Mouse (Mus musculus): ENCODE measurements at regions not wholly inside any gene's neighbourhood (a gene's known extent, or its start where the extent isn't known, plus 50 kb on each side); places are given as distances from the start of the nearest gene placed in this dataset.

DNA sequence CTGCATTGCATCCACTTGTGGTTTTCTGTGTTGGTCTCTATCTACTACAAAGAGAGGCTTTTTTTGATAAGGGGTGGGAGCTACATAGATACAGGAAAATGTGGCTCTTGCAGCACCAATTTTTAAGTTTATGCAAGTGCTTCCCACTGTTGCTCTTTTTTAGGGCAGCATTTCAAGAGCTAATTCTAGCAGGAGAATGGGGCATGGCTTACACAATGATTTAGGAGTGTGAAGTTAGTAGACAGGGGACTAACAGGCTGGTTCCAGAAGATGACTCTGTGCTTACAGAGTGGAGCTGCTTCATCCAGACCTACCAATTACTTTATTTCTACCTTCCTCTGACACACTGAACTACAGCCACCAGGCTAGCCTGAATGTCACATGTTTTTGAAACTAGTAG lies 125.9 kb upstream of the Nxpe4 start:
- no peak for DNase-seq
- no peak for TF ChIP-seq CTCF (IDR thresholded peaks at IDR 0.05; ENCODE audit: low read depth)
- H3K27ac ChIP-seq (ENCODE audit: low read depth, low read length), result no peak overlapping the region
- no peaks in the 10 kb centered on the region for H3K4me1 ChIP-seq (ENCODE audit: insufficient read depth)
- H3K9me3 ChIP-seq (ENCODE audit: low read length), result no peaks in the 10 kb centered on the region
- H3K27me3 ChIP-seq (ENCODE audit: insufficient read depth, low read length), result no peaks in the 10 kb centered on the region
- no peak overlapping the region for H3K9ac ChIP-seq
- no peaks in the 10 kb centered on the region for H3K36me3 ChIP-seq (ENCODE audit: insufficient read depth)
- H3K4me2 ChIP-seq (ENCODE audit: low read depth), result no peak overlapping the region
- ATAC-seq, result no peak
- no peak overlapping the region for H3K4me3 ChIP-seq (ENCODE audit: low read depth, low read length)

DNA sequence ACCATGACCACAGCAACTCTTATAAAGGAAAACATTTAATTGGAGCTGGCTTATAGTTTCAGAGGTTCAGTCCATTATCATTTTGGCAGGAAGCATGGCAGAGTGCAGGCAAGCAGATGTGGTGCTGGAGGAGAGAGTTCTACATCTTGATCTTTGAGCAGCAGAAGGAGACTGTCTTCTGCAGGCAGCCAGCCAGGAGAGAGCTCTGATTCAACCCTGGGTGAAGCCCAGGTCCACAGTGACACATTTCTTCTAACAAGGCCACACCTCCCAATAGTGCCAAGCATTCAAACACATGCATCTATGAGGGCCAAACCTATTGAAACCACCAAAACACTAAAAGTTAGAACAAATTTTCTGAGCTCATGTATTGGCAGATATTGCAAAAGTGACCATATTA lies 117.0 kb upstream of the Nxpe4 start:
- Histone ChIP-seq H3K9me3 (ENCODE audit: low read length) (no peaks in the 10 kb centered on the region), H3K4me1 (ENCODE audit: insufficient read depth) (no peaks in the 10 kb centered on the region), H3K4me2 (ENCODE audit: low read depth) (no peak overlapping the region), H3K4me3 (ENCODE audit: low read depth, low read length) (no peak overlapping the region), H3K27ac (ENCODE audit: low read depth, low read length) (no peak overlapping the region), H3K9ac (no peak overlapping the region), H3K36me3 (ENCODE audit: insufficient read depth) (no peaks in the 10 kb centered on the region), H3K27me3 (ENCODE audit: insufficient read depth, low read length) (no peaks in the 10 kb centered on the region)
- TF ChIP-seq CTCF (IDR thresholded peaks at IDR 0.05; ENCODE audit: low read depth), result no peak
- DNase-seq (no peak), ATAC-seq (no peak)

DNA sequence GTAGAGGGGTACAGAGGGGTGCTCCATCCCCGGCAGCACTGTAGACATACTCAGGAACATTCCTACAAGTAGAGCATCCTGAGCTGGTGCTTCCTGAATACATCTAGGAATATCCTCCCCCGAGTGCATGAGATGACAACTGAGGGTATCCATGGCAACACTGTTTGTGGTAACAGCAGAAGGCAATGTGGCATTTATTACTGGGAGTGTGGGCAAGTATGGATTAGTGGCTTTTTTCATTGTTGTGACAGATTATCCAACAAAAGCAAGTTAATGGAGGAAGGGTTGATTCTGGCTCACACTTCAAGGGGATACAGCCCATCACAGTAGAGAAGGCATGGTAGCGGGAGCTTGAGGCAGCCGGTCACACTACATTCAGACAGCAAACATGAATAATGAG lies 114.0 kb upstream of the Nxpe4 start:
- Histone ChIP-seq H3K9me3 (ENCODE audit: low read length) (no peaks in the 10 kb centered on the region), H3K27ac (ENCODE audit: low read depth, low read length) (no peak overlapping the region), H3K4me3 (ENCODE audit: low read depth, low read length) (no peak overlapping the region), H3K27me3 (ENCODE audit: insufficient read depth, low read length) (no peaks in the 10 kb centered on the region), H3K4me2 (ENCODE audit: low read depth) (no peak overlapping the region), H3K36me3 (ENCODE audit: insufficient read depth) (no peaks in the 10 kb centered on the region), H3K9ac (no peak overlapping the region), H3K4me1 (ENCODE audit: insufficient read depth) (no peaks in the 10 kb centered on the region)
- 35% methylated on average over 4 of the region's 4 CpGs for WGBS
- TF ChIP-seq CTCF (IDR thresholded peaks at IDR 0.05; ENCODE audit: low read depth), result no peak
- ATAC-seq (no peak; the same call in none of the 2 replicates), DNase-seq (peak; percentile 38)

DNA sequence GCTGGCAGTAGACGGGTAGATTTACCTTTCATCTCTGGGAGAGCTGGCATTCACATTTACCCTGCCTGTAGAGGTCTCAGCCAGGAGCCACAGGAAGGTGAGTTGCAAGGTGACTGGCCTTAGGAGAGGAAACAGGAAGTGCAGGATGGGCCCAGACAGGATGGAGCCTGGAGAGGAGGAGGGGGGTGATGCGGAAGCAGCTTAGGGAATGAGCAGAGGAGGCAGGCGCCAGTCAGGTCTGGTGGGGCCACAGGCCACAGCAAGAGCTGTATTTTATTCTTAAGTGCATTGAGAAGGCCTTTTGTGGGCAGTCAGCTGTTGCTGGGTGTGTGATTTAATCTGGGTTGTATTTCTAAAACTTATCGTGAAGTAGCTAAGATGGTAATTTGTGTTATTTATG lies 108.2 kb upstream of the Nxpe4 start:
- Histone ChIP-seq H3K36me3 (ENCODE audit: insufficient read depth) (no peaks in the 10 kb centered on the region), H3K4me3 (ENCODE audit: low read depth, low read length) (no peak overlapping the region), H3K27ac (ENCODE audit: low read depth, low read length) (no peak overlapping the region), H3K27me3 (ENCODE audit: insufficient read depth, low read length) (no peaks in the 10 kb centered on the region), H3K4me2 (ENCODE audit: low read depth) (no peak overlapping the region), H3K9me3 (ENCODE audit: low read length) (no peaks in the 10 kb centered on the region), H3K9ac (no peak overlapping the region), H3K4me1 (ENCODE audit: insufficient read depth) (no peaks in the 10 kb centered on the region)
- ATAC-seq (no peak), DNase-seq (no peak)
- whole genome bisulfite sequencing, result 75% methylated on average over 4 of the region's 4 CpGs
- TF ChIP-seq CTCF (IDR thresholded peaks at IDR 0.05; ENCODE audit: low read depth), result no peak

DNA sequence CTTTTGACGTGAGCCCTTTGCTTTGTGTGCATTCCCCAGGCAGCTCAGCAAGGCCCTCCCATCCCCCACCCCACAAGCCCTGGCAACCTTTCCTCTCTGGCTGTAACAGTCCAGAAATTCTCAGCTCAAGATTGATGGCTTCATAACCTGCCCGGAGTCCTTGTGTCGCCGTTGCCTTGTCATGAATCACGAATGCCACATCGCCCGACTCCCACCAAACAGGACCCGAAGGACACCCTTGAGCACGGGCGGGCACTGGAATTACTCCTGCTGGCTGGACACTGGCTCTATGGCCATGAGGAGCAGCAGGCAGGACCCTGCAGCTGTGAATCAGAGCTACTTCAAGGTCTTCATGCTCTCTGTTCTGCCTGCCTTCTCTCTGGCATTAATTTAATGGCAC lies 106.6 kb upstream of the Nxpe4 start:
- no peaks in the 10 kb centered on the region; the same call in 1 of the 2 replicates for H3K4me1 ChIP-seq (ENCODE audit: insufficient read depth)
- no peak overlapping the region for H3K4me3 ChIP-seq (ENCODE audit: low read depth, low read length)
- no peak overlapping the region for H3K27ac ChIP-seq (ENCODE audit: low read depth, low read length)
- no peaks in the 10 kb centered on the region for H3K27me3 ChIP-seq (ENCODE audit: insufficient read depth, low read length)
- no peak overlapping the region for H3K4me2 ChIP-seq (ENCODE audit: low read depth)
- no peak for ATAC-seq
- no peaks in the 10 kb centered on the region for H3K36me3 ChIP-seq (ENCODE audit: insufficient read depth)
- no peak for DNase-seq
- WGBS, result 82% methylated on average over 10 of the region's 10 CpGs
- TF ChIP-seq CTCF (IDR thresholded peaks at IDR 0.05; ENCODE audit: low read depth), result no peak
- H3K9me3 ChIP-seq (ENCODE audit: low read length), result no peaks in the 10 kb centered on the region
- no peak overlapping the region for H3K9ac ChIP-seq

DNA sequence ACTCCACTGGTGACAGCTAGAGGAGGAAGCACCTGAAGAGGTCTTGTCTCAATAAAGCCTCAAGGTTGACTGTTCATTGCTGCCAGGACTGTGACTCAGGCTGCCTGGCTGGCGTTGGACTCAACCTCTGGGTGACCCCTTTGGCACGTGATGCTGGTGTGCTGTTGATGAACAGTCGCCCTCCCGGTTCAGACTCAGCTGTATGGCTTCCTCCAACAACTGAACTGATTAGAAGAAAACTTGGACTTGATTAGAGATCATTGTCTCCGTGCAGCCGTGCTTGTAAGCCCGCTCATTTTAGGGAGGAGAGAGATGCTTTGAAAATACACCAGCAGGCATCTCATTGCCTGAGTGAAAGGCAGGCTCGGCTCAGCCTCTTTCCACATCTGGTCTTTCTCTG lies 103.2 kb upstream of the Nxpe4 start:
- Histone ChIP-seq H3K36me3 (ENCODE audit: insufficient read depth) (no peaks in the 10 kb centered on the region), H3K4me1 (ENCODE audit: insufficient read depth) (no peaks in the 10 kb centered on the region; the same call in 1 of the 2 replicates), H3K27me3 (ENCODE audit: insufficient read depth, low read length) (no peaks in the 10 kb centered on the region), H3K9ac (no peak overlapping the region), H3K27ac (ENCODE audit: low read depth, low read length) (peak overlapping the region; percentile 35; the same call in 1 of the 2 replicates), H3K4me3 (ENCODE audit: low read depth, low read length) (no peak overlapping the region), H3K9me3 (ENCODE audit: low read length) (no peaks in the 10 kb centered on the region), H3K4me2 (ENCODE audit: low read depth) (no peak overlapping the region)
- 24% methylated on average over 8 of the region's 8 CpGs for WGBS
- DNase-seq (no peak), ATAC-seq (peak; percentile 71)
- no peak for TF ChIP-seq CTCF (IDR thresholded peaks at IDR 0.05; ENCODE audit: low read depth)

DNA sequence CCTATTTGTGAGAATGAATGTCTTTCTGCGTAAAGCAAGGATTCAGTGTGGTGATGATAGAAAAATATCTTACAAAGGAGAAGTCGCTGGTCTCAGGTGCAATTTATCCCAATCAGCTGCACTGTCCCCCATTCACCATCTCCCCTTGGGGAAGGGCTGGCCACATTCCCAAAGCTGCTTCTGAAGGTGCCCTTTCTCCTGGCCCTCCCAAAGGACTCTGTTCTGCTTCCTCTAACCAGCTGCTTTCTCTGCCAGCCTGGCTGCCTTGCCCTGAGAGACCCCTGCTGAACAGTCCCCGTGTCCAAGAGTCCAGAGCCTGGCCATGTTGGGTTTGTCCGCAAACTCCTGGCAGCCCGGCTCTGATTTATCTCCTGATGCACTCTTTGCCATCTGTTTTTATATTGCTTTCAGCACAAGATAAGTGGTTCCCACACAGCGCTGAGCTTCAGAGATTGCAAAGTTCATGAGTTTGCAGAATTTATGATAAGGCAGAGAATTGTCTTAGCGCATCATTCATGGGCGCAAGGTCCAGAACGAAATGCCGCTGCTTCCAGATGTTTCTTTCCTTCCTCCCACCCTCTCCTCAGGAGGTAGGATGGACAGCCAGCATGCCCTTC lies 102.2 kb upstream of the Nxpe4 start:
- TF ChIP-seq CTCF (IDR thresholded peaks at IDR 0.05; ENCODE audit: low read depth), result no peak
- no peak overlapping the region for H3K4me3 ChIP-seq (ENCODE audit: low read depth, low read length)
- no peaks in the 10 kb centered on the region for H3K27me3 ChIP-seq (ENCODE audit: insufficient read depth, low read length)
- WGBS, result 89% methylated on average over 10 of the region's 10 CpGs
- H3K9me3 ChIP-seq (ENCODE audit: low read length), result no peaks in the 10 kb centered on the region
- H3K4me2 ChIP-seq (ENCODE audit: low read depth), result no peak overlapping the region
- DNase-seq (no peak), ATAC-seq (no peak)
- no peak overlapping the region for H3K9ac ChIP-seq
- no peak overlapping the region for H3K27ac ChIP-seq (ENCODE audit: low read depth, low read length)
- H3K4me1 ChIP-seq (ENCODE audit: insufficient read depth), result no peaks in the 10 kb centered on the region; the same call in 1 of the 2 replicates
- no peaks in the 10 kb centered on the region for H3K36me3 ChIP-seq (ENCODE audit: insufficient read depth)

All from forebrain, postnatal 0 days (tissue).